Mouse (Mus musculus): ENCODE measurements around the gene Fbxo24. TPM values are rescaled to one million over a fixed set of nuclear protein-coding genes. Genes with fewer than 3 reads are reported as not detected.

Fbxo24 gene
- polyA plus RNA-seq (2015; fragmentation: Illumina TruSeq; extraction: RNeasy Lipid Tissue Mini Kit (QIAGEN cat#74804); ENCODE audit: low read depth, low replicate concordance), result not detected

DNA sequence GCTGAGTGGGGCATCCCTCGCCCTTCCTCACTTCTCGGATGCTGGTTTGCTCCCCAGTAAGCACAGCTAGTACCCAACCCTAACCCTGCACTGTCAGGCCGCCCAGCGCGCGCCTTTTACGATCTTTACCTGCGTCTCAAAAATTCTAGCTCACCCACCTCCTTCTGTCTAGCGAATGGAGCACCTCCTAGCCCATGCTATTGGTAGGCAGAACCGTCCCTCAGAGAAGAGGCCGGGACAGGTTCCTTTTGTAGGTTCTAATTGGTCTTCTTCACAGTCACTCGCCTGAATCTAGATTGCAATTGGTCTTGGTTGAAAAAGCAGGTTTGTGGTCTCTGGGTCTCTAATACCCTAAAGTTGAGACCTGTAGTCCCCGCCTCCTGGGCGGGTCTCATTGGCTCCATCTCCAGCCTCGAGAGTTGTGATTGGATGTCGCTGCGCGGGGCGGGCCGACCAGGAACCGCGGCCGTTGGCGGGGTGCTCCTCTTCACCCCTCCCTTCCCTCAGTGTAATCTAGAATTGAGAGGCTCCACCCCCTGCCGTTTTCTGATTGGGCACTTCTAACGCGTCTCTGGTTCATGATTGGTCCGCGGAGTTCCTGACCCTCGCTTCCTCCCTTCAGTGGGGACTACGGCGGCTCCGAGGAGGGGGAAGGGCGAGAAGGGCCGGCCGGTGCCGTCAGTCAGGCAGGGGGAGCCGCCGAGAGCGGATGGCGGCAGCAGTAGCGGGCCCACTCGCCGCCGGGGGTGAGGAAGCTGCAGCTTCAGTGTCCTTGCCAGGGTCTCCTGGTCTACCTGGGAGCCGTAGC is at the start of gene Fbxo24, which contains the start of the genes Lrch4 and Gm20605:
Fbxo24 (minus strand) TSS at position 505 of the 808 bp plus-strand sequence.
Lrch4 (plus strand) TSS at position 624 of the 808 bp plus-strand sequence.
Gm20605 (plus strand) TSS at position 678 of the 808 bp plus-strand sequence.

DNA sequence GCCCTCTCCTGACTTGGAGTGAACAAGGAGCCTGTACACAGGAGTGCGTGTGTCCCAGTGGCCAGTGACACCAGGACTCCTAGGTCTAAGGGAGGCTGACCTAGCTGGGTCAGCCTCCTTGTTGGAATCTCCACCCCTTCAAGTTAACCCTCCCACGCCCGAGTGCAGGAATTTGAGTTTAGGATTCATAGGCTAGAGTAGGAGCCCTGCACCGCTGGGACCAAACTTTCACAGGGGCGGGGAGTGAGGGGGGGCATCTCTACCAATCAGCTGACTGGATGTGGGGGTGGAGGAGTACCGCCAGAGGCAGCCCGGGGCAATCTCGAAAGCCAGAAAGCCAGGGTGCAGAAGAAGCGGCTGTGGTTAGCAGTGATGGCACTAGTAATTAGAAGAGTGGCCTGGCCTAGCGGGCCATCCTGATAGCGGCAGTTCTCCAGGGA is 16.9 kb upstream of the Fbxo24 start, which contains the start of gene Irs3:
Irs3 (minus strand) TSS at position 63 of the 440 bp plus-strand sequence.

DNA sequence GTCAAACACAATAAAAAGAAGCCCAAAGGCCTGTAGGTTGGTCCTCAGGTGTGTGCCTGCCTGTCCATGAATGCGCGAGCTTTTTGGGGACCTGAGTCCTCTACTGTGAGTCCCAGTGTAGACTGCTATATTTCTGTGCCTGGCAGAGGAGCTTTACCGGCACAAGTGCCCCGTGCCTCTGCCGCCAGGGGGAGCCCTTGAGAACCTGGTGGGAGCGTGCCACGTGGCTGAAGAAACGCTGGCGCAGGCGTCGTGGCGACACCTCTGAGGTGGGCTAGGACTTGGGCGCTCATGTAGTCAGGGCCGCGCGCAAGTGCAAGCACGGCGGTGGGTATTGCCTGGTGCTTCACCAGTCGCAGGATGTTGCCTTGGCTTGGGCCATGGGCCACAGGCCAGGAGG is 12.3 kb upstream of the Fbxo24 start, which contains the start of gene Sap25:
Sap25 (plus strand) TSS at position 281 of the 400 bp plus-strand sequence.

DNA sequence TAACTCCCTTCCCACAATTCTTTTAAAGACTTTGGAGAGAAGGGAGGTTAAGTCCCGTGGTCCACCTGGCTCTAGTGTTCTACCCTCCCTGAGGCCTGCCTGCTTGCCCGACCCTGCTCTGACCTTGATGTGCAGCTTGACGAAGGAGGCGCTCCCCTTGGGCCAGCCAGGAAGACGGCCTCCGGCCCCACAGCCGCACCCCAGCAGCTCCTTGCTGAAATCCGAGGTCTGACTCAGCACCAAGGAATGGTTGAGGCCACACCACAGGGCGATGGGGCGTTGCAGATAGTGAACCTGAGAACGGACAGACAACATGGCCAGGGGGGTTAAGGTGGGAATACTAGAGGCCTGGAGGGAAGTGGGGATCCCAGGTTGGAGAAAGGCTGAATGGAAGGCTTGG is 15.3 kb downstream of the Fbxo24 start, which contains the start of gene Pcolce:
Pcolce (minus strand) TSS at position 235 of the 400 bp plus-strand sequence.

DNA sequence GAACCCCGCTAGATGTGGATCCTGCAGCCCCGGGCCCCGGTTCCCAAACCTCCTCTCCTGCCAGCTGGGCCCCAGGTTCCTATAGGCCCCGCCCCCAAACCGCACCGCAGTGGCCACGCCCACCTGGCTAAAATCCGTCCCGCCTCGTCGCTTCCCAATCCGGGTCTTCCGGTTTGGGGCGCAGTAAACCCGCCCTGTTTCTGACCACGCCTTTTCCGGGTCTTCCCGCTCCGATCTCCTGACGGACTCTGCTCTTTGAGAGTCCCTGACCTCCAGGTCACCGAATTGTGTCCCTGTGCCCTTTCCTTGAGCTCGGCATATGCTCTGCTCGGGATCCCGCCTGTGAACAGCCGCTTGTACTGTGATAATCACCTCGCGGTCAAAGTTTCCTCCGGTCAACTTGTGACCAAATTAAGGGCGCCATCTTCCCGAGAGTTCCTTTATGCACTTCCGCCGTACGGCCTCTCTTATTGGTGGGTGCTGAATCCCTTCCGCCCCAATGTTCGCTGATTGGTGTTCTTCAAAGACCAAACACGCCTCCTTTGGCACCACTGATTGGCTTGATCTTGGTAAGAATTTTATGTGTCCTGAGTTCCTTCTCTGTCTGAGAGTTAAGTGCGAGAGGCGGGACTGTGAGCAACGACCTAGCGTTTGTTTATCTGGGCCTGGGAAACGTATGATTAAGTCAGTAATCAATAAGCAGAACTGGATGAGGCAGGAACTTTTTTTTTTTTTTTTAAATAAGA is 28.0 kb downstream of the Fbxo24 start, which contains the start of gene Mospd3:
Mospd3 (minus strand) TSS at position 440 of the 746 bp plus-strand sequence.

DNA sequence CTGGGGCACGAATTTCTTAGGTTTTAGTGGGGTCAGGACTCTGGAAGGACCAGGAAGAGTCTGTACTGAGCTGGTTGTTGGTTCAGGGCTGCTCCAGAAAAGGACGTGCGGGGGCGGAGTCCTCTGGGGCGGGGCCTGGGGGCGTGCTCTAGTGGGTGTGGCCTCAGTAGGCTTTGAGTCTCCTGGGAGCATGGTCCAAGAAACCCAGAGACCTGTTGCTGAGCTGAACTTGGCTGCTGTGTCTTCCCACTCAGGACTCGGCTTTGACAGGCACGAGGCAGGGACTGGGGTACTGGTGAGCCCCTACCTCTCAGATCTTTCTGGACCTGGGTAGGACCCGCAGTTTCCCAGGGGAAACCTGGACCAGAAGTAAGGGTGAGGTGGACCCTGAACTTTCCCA is 59.1 kb downstream of the Fbxo24 start, which contains the start of gene Tfr2:
Tfr2 (plus strand) TSS at position 176 of the 400 bp plus-strand sequence.

Other genes with a start within 250 kb of the Fbxo24 start
- 0.09 TPM for gene Zan, start 151.9 kb downstream of the Fbxo24 start, polyA plus RNA-seq (2015; fragmentation: Illumina TruSeq; extraction: RNeasy Lipid Tissue Mini Kit (QIAGEN cat#74804); ENCODE audit: low read depth, low replicate concordance)
- gene Pop7, start 126.5 kb downstream of the Fbxo24 start, polyA plus RNA-seq (2015; fragmentation: Illumina TruSeq; extraction: RNeasy Lipid Tissue Mini Kit (QIAGEN cat#74804); ENCODE audit: low read depth, low replicate concordance), result 31.7 TPM
- gene Gigyf1, start 110.5 kb downstream of the Fbxo24 start, polyA plus RNA-seq (2015; fragmentation: Illumina TruSeq; extraction: RNeasy Lipid Tissue Mini Kit (QIAGEN cat#74804); ENCODE audit: low read depth, low replicate concordance), result 28.4 TPM
- gene Epo, start 95.8 kb downstream of the Fbxo24 start, polyA plus RNA-seq (2015; fragmentation: Illumina TruSeq; extraction: RNeasy Lipid Tissue Mini Kit (QIAGEN cat#74804); ENCODE audit: low read depth, low replicate concordance), result not detected
- gene Gnb2, start 95.5 kb downstream of the Fbxo24 start, polyA plus RNA-seq (2015; fragmentation: Illumina TruSeq; extraction: RNeasy Lipid Tissue Mini Kit (QIAGEN cat#74804); ENCODE audit: low read depth, low replicate concordance), result 511 TPM
- 130 TPM for gene Actl6b, start 75.5 kb downstream of the Fbxo24 start, polyA plus RNA-seq (2015; fragmentation: Illumina TruSeq; extraction: RNeasy Lipid Tissue Mini Kit (QIAGEN cat#74804); ENCODE audit: low read depth, low replicate concordance)
- 7.5 TPM for gene Tfr2, start 59.2 kb downstream of the Fbxo24 start, polyA plus RNA-seq (2015; fragmentation: Illumina TruSeq; extraction: RNeasy Lipid Tissue Mini Kit (QIAGEN cat#74804); ENCODE audit: low read depth, low replicate concordance)
- 19.5 TPM for gene Mospd3, start 27.9 kb downstream of the Fbxo24 start, polyA plus RNA-seq (2015; fragmentation: Illumina TruSeq; extraction: RNeasy Lipid Tissue Mini Kit (QIAGEN cat#74804); ENCODE audit: low read depth, low replicate concordance)
- 12.1 TPM for gene Pcolce, start 15.2 kb downstream of the Fbxo24 start, polyA plus RNA-seq (2015; fragmentation: Illumina TruSeq; extraction: RNeasy Lipid Tissue Mini Kit (QIAGEN cat#74804); ENCODE audit: low read depth, low replicate concordance)
- gene Lrch4, start 119 bp upstream of the Fbxo24 start, polyA plus RNA-seq (2015; fragmentation: Illumina TruSeq; extraction: RNeasy Lipid Tissue Mini Kit (QIAGEN cat#74804); ENCODE audit: low read depth, low replicate concordance), result 10.6 TPM
- gene Gm20605, start 173 bp upstream of the Fbxo24 start, polyA plus RNA-seq (2015; fragmentation: Illumina TruSeq; extraction: RNeasy Lipid Tissue Mini Kit (QIAGEN cat#74804); ENCODE audit: low read depth, low replicate concordance), result 8.3 TPM
- 4.2 TPM for gene Sap25, start 12.3 kb upstream of the Fbxo24 start, polyA plus RNA-seq (2015; fragmentation: Illumina TruSeq; extraction: RNeasy Lipid Tissue Mini Kit (QIAGEN cat#74804); ENCODE audit: low read depth, low replicate concordance)
- not detected for gene Irs3, start 16.7 kb upstream of the Fbxo24 start, polyA plus RNA-seq (2015; fragmentation: Illumina TruSeq; extraction: RNeasy Lipid Tissue Mini Kit (QIAGEN cat#74804); ENCODE audit: low read depth, low replicate concordance)
- 33.0 TPM for gene Agfg2, start 55.7 kb upstream of the Fbxo24 start, polyA plus RNA-seq (2015; fragmentation: Illumina TruSeq; extraction: RNeasy Lipid Tissue Mini Kit (QIAGEN cat#74804); ENCODE audit: low read depth, low replicate concordance)
- 57.5 TPM for gene Nyap1, start 112.6 kb upstream of the Fbxo24 start, polyA plus RNA-seq (2015; fragmentation: Illumina TruSeq; extraction: RNeasy Lipid Tissue Mini Kit (QIAGEN cat#74804); ENCODE audit: low read depth, low replicate concordance)
- gene Tsc22d4, start 116.7 kb upstream of the Fbxo24 start, polyA plus RNA-seq (2015; fragmentation: Illumina TruSeq; extraction: RNeasy Lipid Tissue Mini Kit (QIAGEN cat#74804); ENCODE audit: low read depth, low replicate concordance), result 226 TPM
- gene Ppp1r35, start 149.8 kb upstream of the Fbxo24 start, polyA plus RNA-seq (2015; fragmentation: Illumina TruSeq; extraction: RNeasy Lipid Tissue Mini Kit (QIAGEN cat#74804); ENCODE audit: low read depth, low replicate concordance), result 25.6 TPM
- gene Mepce, start 158.7 kb upstream of the Fbxo24 start, polyA plus RNA-seq (2015; fragmentation: Illumina TruSeq; extraction: RNeasy Lipid Tissue Mini Kit (QIAGEN cat#74804); ENCODE audit: low read depth, low replicate concordance), result 32.0 TPM
- gene Zcwpw1, start 158.8 kb upstream of the Fbxo24 start, polyA plus RNA-seq (2015; fragmentation: Illumina TruSeq; extraction: RNeasy Lipid Tissue Mini Kit (QIAGEN cat#74804); ENCODE audit: low read depth, low replicate concordance), result 9.6 TPM
- 1.0 TPM for gene Pilra, start 207.3 kb upstream of the Fbxo24 start, polyA plus RNA-seq (2015; fragmentation: Illumina TruSeq; extraction: RNeasy Lipid Tissue Mini Kit (QIAGEN cat#74804); ENCODE audit: low read depth, low replicate concordance)
- gene Pilrb1, start 229.1 kb upstream of the Fbxo24 start, polyA plus RNA-seq (2015; fragmentation: Illumina TruSeq; extraction: RNeasy Lipid Tissue Mini Kit (QIAGEN cat#74804); ENCODE audit: low read depth, low replicate concordance), result not detected
- not detected for gene Pilrb2, start 242.8 kb upstream of the Fbxo24 start, polyA plus RNA-seq (2015; fragmentation: Illumina TruSeq; extraction: RNeasy Lipid Tissue Mini Kit (QIAGEN cat#74804); ENCODE audit: low read depth, low replicate concordance)

Measured in brain, adult 10 weeks (tissue).